Mouse (Mus musculus) kidney, adult 2 months (tissue): ENCODE measurements around the gene Xlr5a.

Source experiments
- CTCF ChIP-seq: fragments of 200-500 bp; conservative IDR thresholded peaks from 2 replicates; pipeline ENCODE4 v1.5.1; 2011; ENCODE audit warnings: low read depth, mild to moderate bottlenecking, control low read depth, low read length, moderate library complexity, mixed read lengths; ENCODE audit not compliant: insufficient read depth, insufficient read length
- POLR2A ChIP-seq: fragments of 200-500 bp; IDR thresholded peaks from one replicate; pipeline ENCODE4 v1.6.1; 2011; ENCODE audit warnings: low read depth, low read length, control low read depth

- no peak for TF ChIP-seq CTCF
- TF ChIP-seq POLR2A, result no peak
These were observed 49.7 kb upstream of the Xlr5a start, which contains the start of gene Zfp275 for GRCm38 (mm10) chrX:73342483-73342895.
